Mouse (Mus musculus) spleen, adult 18-20 months (tissue): ENCODE measurements around the gene Ankfy1.
"Not testable (repeated sequence)": the region's sequence is repeated elsewhere in the genome, so short reads cannot be mapped to it uniquely, and the experiment has no call there.

Source experiments
- DNase-seq, 2 experiments: peaks; one replicate each; pipeline ENCODE4 v3.0.0; 2022; ENCODE audit warnings: mixed read lengths in 2 of 2

Ankfy1 gene

GRCm38 (mm10) chr11:72723871-72724270 is 34.1 kb downstream of the Ankfy1 start:
- DNase-seq = no peak

- DNase-seq = no peak
Measured at GRCm38 (mm10) chr11:72726023-72726422, 36.2 kb downstream of the Ankfy1 start.

GRCm38 (mm10) chr11:72733736-72734135 is 43.9 kb downstream of the Ankfy1 start:
- no peak for DNase-seq

GRCm38 (mm10) chr11:72734840-72735518 is 45.2 kb downstream of the Ankfy1 start:
- DNase-seq = no peak

- no peak for DNase-seq
Measured at GRCm38 (mm10) chr11:72735519-72735860, 45.7 kb downstream of the Ankfy1 start.

- DNase-seq = no peak
Measured at GRCm38 (mm10) chr11:72736320-72736719, 46.5 kb downstream of the Ankfy1 start.

GRCm38 (mm10) chr11:72737517-72737916 is 47.7 kb downstream of the Ankfy1 start:
- DNase-seq = peak in 1 of 2 experiments; percentile 19

GRCm38 (mm10) chr11:72739048-72739447 is 49.2 kb downstream of the Ankfy1 start:
- no peak for DNase-seq

GRCm38 (mm10) chr11:72751956-72752355 is 62.1 kb downstream of the Ankfy1 start:
- no peak for DNase-seq

GRCm38 (mm10) chr11:72758316-72758715 is 68.5 kb downstream of the Ankfy1 start:
- DNase-seq = no peak

GRCm38 (mm10) chr11:72759581-72759980 is 69.8 kb downstream of the Ankfy1 start:
- no peak for DNase-seq

- DNase-seq = no peak
Measured at GRCm38 (mm10) chr11:72760781-72761180, 71.0 kb downstream of the Ankfy1 start.

GRCm38 (mm10) chr11:72764270-72764669 is 74.5 kb downstream of the Ankfy1 start:
- no peak for DNase-seq

GRCm38 (mm10) chr11:72767716-72768115 is 77.9 kb downstream of the Ankfy1 start:
- DNase-seq = no peak

GRCm38 (mm10) chr11:72769061-72769460 is 79.3 kb downstream of the Ankfy1 start:
- no peak for DNase-seq

- DNase-seq = no peak
Measured at GRCm38 (mm10) chr11:72770324-72770723, 80.5 kb downstream of the Ankfy1 start.

GRCm38 (mm10) chr11:72770816-72771215 is 81.0 kb downstream of the Ankfy1 start:
- no peak for DNase-seq

GRCm38 (mm10) chr11:72771461-72771860 is 81.7 kb downstream of the Ankfy1 start:
- no peak for DNase-seq

- not testable (repeated sequence) for DNase-seq
Measured at GRCm38 (mm10) chr11:72772611-72773010, 82.8 kb downstream of the Ankfy1 start.

- no peak for DNase-seq
Measured at GRCm38 (mm10) chr11:72778957-72779356, 89.2 kb downstream of the Ankfy1 start.

- DNase-seq = no peak
Measured at GRCm38 (mm10) chr11:72782103-72782502, 92.3 kb downstream of the Ankfy1 start.

GRCm38 (mm10) chr11:72782503-72782902 is 92.7 kb downstream of the Ankfy1 start:
- DNase-seq = no peak

GRCm38 (mm10) chr11:72792033-72792432 is 102.2 kb downstream of the Ankfy1 start:
- DNase-seq = no peak

- no peak for DNase-seq
Measured at GRCm38 (mm10) chr11:72795149-72795454, 105.3 kb downstream of the Ankfy1 start.
